Mouse (Mus musculus): ENCODE results near the gene Rbfox2.
"Not testable (repeated sequence)": the region's sequence is repeated elsewhere in the genome, so short reads cannot be mapped to it uniquely, and the experiment has no call there.

Rbfox2 gene

GRCm38 (mm10) chr15:77275572-77275971 is 31.2 kb downstream of the Rbfox2 start:
- in situ Hi-C loops (cut with MboI, MseI), result no loop called here

DNA sequence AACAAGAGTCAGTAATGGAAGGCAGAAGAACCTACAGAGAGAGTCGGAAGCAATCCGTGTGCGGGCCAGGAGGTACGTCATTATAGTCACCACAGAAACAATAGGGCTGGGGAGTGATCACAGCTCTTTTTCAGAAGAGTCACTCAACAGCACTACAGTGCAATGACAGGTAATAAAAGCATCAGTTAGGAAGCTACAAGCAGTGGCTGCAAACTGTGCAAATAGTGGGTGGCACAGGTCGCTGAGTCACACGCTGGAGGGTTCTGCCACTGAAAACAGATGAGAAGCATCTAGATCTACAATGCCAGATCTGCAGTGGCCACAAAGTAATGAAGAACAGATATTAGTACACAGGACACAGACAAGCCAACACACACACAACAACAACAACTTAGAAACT is 32.9 kb downstream of the Rbfox2 start:
- in situ Hi-C loops (cut with MboI, MseI), result no loop called here

- in situ Hi-C loops (cut with MboI, MseI), result no loop called here
Observed at GRCm38 (mm10) chr15:77271285-77271684, 35.5 kb downstream of the Rbfox2 start.

GRCm38 (mm10) chr15:77269496-77269895 is 37.3 kb downstream of the Rbfox2 start:
- in situ Hi-C loops (cut with MboI, MseI), result not testable (repeated sequence)

DNA sequence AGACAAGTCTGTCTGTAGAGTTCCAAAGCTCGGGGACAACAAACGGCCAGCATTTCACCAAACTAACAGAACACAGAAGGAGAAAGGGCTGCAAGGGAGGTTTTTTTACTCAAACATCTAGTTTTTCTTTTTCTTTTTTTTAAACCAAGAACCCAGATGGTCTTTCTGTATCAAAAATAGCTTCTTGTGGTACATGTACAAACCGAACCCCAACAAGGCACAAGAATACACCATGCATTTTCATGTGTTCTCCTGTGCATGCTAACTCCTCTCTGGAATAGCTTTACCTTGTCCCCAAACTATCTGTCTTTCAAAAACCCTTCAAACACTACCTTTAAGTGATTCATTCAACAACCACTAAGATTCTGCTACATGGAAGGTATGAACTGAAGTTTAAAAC is 38.4 kb downstream of the Rbfox2 start:
- in situ Hi-C loops (cut with MboI, MseI), result no loop called here

DNA sequence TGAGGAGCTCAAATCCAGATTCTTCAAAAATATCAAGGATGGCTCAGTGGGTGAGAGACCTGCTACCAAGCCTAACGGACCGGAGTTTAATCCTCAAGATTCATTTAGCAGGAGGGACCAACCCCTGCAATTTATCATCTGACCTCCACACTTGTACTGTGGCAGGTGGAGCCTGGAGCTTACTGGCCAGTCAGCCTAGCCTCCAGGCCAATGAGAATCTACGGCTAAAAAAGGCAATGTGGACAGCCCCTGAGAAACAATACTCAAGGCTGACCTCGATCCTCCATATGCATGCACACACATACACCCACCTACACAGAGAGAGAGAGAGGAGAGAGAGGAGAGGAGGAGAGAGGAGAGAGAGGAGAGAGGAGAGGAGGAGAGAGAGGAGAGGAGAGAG is 41.5 kb downstream of the Rbfox2 start:
- in situ Hi-C loops (cut with MboI, MseI), result no loop called here

DNA sequence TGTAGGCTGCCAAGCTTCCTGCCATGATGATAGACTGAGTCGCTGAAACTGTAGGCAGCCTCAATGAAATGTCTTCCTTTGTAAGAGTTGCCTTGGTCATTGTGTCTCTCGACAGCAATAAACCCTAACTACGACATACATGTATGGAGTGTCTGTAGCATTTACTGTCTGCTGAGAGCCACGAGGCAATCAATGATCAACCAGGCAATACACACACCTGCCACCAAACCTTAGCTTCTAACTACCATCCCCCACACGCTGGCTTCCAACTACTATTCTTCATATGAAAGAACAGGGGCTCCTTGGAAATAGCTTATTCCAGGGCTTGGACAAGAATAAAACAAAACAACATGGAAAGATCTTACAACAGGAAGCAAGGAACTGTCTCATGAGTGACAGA is 42.5 kb downstream of the Rbfox2 start:
- in situ Hi-C loops (cut with MboI, MseI), result no loop called here

DNA sequence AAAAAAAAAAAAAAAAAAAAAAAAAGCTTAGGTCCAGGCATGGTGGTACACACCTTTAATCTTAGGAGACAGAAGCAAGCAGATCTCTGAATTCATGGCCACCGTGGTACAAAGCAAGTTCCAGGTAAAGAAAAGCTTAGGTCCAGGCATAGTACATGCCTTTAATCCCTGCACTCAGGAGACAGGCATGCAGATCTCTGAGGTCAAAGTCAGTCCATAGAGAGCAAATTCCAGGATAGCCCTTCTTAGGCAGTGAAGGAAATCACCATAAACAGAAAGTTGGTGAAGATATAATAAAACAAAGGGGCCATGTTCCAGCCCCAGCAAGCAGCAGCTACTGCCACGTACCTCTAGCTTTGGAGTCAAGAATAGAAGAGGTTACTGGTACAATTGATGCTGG is 44.0 kb downstream of the Rbfox2 start:
- in situ Hi-C loops (cut with MboI, MseI), result no loop called here

- in situ Hi-C loops (cut with MboI, MseI), result no loop called here
Observed at GRCm38 (mm10) chr15:77257437-77258229, 49.2 kb downstream of the Rbfox2 start.

DNA sequence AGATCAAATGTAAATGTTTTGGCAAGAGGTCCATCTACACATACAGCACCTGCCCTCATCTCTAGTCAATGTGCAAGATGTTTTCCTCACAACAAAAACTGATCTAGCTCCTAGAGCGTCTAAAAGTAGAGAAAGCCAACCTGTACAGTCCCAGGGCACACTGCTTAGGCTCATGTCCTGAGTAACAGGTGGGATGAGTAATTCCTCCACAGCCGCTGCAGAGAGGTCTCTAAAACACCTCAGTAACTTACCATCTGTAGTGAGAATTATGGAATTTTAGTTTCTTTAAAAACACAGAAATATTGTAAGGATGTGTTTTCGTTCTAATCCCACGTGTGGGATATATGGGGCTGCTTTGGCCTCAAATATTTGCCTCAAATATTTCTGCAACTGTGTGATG is 50.0 kb downstream of the Rbfox2 start:
- in situ Hi-C loops (cut with MboI, MseI), result no loop called here

GRCm38 (mm10) chr15:77254636-77255035 is 52.2 kb downstream of the Rbfox2 start:
- in situ Hi-C loops (cut with MboI, MseI), result no loop called here

GRCm38 (mm10) chr15:77254128-77254527 is 52.7 kb downstream of the Rbfox2 start:
- in situ Hi-C loops (cut with MboI, MseI), result no loop called here

DNA sequence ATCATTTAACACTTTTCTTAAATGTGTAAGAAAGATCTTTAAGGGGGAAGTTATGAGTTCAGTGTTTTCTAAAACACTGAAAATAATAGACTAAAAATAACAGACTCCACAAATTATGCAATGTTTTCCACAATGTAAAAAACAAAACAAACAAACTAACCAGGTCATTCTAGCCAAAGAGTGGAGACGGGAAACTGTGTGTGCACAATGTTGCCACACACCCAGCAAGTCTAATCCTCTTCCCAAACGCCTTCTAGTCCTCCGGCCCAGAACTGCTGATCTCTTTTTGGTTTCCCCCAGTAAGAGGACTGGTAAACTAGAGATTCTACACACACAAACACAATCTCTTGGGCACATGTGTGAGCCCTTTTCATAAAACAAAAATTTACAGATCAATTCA is 55.1 kb downstream of the Rbfox2 start:
- in situ Hi-C loops (cut with MboI, MseI), result no loop called here

- in situ Hi-C loops (cut with MboI, MseI), result no loop called here
Observed at GRCm38 (mm10) chr15:77250806-77251205, 56.0 kb downstream of the Rbfox2 start.

DNA sequence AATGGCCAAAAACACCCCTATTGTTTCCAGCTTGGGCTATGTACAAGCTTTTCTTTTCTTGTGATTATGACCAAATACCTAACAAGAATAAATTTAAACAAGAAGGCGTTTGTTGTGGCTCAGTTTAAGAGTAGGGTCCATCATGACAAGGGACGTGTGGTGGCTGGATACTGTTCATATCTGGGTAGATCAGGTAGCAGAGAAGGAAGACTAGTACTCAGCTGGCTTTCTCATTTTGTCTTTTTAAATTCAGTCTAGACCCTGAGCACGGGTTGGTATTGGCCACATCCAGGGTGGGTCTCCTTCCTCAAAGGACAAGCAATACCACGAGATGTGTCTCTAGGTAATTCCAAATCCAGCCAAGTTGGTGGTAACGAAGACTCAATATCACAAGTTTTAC is 57.4 kb downstream of the Rbfox2 start:
- in situ Hi-C loops (cut with MboI, MseI), result no loop called here

- in situ Hi-C loops (cut with MboI, MseI), result no loop called here
Observed at GRCm38 (mm10) chr15:77245418-77246365, 61.1 kb downstream of the Rbfox2 start.

DNA sequence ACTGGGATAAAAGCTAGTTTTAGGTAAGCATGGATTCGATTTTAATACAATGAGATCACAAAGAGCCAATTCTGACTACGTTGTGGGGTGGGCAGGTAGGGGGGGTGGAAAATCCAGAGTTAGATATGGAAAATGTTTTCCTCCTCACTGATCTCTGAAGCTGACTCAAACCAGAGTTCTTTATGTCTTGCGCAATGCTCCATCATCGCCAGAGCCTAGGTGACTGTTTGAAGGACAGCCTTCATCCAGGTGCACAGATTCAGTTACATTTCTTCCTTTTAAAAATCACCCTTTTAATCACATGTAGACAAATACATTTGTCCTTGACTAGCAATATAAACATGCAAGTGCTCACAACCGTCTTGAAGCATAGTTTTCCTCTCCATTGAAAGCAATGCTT is 62.2 kb downstream of the Rbfox2 start:
- in situ Hi-C loops (cut with MboI, MseI), result no loop called here

DNA sequence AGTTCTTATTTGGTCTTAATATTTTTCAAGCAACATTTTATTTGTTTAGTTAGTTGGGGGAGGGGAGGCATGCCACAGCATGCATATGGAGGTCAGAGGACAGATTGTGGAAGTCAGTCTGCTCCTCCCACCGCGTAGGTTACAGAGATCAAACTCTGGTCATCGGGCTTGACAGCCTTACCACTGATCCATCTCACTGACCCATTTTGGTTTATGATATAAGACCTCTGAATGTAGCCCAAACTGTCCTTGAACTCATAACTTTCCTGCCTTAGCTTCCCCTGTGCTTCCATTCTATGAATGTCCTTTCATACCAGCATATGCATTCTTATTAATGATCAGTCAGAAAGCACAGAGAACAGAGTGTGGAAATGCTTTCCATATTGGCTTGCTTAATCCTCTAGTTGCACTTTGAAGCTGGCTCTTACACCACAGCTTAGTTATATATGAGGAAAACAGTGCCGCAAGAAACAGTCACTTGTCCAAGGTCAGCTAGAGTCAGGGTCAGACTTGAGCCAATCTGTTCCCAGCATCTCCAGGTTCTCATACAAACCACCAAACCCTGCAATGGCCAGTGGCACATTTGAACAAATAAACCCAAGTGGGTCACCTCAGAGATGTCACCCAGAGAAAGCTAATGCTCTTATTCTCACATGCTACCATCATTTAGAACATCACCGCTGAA is 62.8 kb downstream of the Rbfox2 start:
- in situ Hi-C loops (cut with MboI, MseI), result no loop called here

- in situ Hi-C loops (cut with MboI, MseI), result no loop called here
Observed at GRCm38 (mm10) chr15:77240607-77241006, 66.2 kb downstream of the Rbfox2 start.

DNA sequence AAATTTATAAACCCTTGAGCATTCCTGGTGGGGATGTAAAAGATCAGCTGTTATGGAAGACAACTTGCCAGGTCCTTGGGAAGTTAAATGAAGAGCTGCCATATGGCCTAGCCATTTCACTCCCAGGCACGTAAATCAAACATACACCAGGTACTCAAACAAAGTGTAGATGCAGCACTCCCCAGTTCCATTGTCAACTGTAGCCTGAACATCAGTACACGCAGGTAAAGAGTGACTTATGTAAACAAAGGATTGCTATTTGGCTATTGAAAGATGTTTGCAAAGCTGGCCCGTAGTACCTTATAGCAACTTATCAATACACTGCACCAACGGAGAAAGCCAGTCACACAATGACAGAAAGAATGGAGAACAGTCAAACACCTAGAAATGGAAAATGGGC is 67.2 kb downstream of the Rbfox2 start:
- in situ Hi-C loops (cut with MboI, MseI), result no loop called here

DNA sequence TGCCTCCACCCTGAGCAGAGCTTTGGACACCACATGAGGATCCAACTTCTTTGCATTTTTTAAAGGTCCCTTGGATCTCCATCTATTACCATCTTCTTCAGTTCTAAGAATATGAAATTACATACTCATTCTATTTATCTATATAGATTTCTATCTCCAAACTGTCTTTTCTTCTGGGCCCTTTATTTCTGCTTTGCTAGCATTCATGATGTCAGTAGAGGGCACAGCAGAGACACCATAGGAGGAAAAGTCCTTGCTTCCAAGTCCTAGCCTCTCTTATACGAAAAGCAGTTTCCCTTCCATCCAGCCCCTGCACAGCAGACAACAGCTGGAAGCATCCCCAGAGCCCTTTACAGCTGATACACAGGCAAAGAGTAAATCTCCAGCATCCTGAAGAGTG is 69.1 kb downstream of the Rbfox2 start:
- in situ Hi-C loops (cut with MboI, MseI), result no loop called here

GRCm38 (mm10) chr15:77236055-77236567 is 70.7 kb downstream of the Rbfox2 start:
- in situ Hi-C loops (cut with MboI, MseI), result no loop called here

All from T-helper 1 cell (primary cell).